Mouse (Mus musculus) heart, postnatal 0 days (tissue): ENCODE measurements around the gene Pard3. TPM values are rescaled to one million over a fixed set of nuclear protein-coding genes. Genes with fewer than 3 reads are reported as not detected.

Experiments used
- ATAC-seq: fragments of 200-750 bp; cut with Nextera tagmentation; 2 replicates; pipeline ENCODE4 v1.8.0; 2017; ENCODE audit warnings: low read depth, moderate number of reproducible peaks, moderate library complexity; ENCODE audit not compliant: insufficient read depth
- DNase-seq: peaks from one replicate; pipeline ENCODE4 v3.0.0-alpha.2; 2016; ENCODE audit warnings: low spot score
- H3K27ac ChIP-seq: fragments of 300-500 bp; sonication (generic); 2 replicates; pipeline ENCODE4 v1.5.1; 2014; ENCODE audit warnings: low read depth, mild to moderate bottlenecking
- H3K27me3 ChIP-seq: fragments of 300-500 bp; sonication (generic); 2 replicates; pipeline ENCODE4 v1.6.1; 2014; ENCODE audit warnings: low read length, mixed read lengths; ENCODE audit not compliant: control insufficient read depth, insufficient read depth
- H3K36me3 ChIP-seq: fragments of 300-500 bp; sonication (generic); replicated peaks from 2 replicates; pipeline ENCODE4 v1.6.1; 2014; ENCODE audit warnings: low read length, mixed read lengths; ENCODE audit not compliant: control insufficient read depth, insufficient read depth
- H3K4me1 ChIP-seq: fragments of 300-500 bp; sonication (generic); 2 replicates; pipeline ENCODE4 v1.6.1; 2014; ENCODE audit warnings: antibody characterized with exemption; ENCODE audit not compliant: control insufficient read depth, insufficient read depth
- H3K4me2 ChIP-seq: fragments of 300-500 bp; sonication (generic); 2 replicates; pipeline ENCODE4 v1.6.1; 2014; ENCODE audit warnings: low read depth, mild to moderate bottlenecking, low read length, moderate library complexity
- H3K4me3 ChIP-seq: fragments of 300-500 bp; sonication (generic); 2 replicates; pipeline ENCODE4 v1.5.1; 2014; ENCODE audit warnings: low read depth, low read length
- H3K9ac ChIP-seq: fragments of 300-500 bp; sonication (generic); replicated peaks from 2 replicates; pipeline ENCODE4 v1.6.1; 2014; ENCODE audit warnings: low read depth, low read length, mixed read lengths
- H3K9me3 ChIP-seq: fragments of 300-500 bp; sonication (generic); replicated peaks from 2 replicates; pipeline ENCODE4 v1.6.1; 2016; ENCODE audit warnings: low read length; ENCODE audit not compliant: control insufficient read depth
- CTCF ChIP-seq: IDR thresholded peaks from 2 replicates; pipeline ENCODE4 v1.5.1; 2016; ENCODE audit warnings: antibody characterized with exemption, control low read depth, low read depth
- EP300 ChIP-seq: IDR thresholded peaks from 2 replicates; pipeline ENCODE4 v1.6.1; 2016; ENCODE audit warnings: antibody characterized with exemption, low read depth
- WGBS: fragments of 180-500 bp; shearing (Covaris S2); extraction: QIAGEN DNeasy Blood & Tissue Kit; methylation state at CpG from one replicate; pipeline ENCODE4 v1.1.7; 2014; 5-methylcytosine and 5-hydroxymethylcytosine counted together
- polyA plus RNA-seq: library from polyadenylated mRNA; unstranded; fragments of >200 nt; fragmentation: Nextera tagmentation; extraction: Ambion mirVana; gene quantifications from 2 replicates; pipeline ENCODE4 v1.2.1, GENCODE M21; 2015
- total RNA-seq: library from RNA; depleted of rRNA; stranded (reverse); fragments of >200 nt; gene quantifications from 2 replicates; pipeline ENCODE4 v1.2.3, GENCODE M21; 2014; ENCODE audit warnings: low replicate concordance

The Pard3 gene
- total and polyA plus RNA-seq, 2 experiments from 2014 or later = 9.2 to 13.8 TPM

DNA sequence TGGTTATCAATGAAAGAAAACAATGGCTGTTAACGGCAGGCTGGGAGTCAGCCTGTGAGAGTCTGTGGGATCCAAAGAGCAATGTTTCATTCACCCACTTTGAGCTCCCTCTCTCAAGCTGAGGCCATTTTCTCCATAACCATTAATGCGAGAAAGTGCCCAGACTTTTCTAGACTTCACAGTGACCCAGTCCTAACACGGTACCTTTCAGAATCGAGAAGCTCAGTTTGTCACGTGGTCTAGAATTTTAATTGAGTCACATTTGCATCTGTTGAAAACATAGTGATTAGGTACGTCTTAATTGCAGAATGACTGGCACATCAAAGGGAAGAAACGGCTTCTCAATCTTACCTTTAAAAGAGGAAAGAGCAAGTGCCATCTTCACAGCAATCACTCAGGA is 359.3 kb downstream of the Pard3 start:
- DNase-seq (no peak), ATAC-seq (no peak)
- Histone ChIP-seq H3K9me3 (no peaks in the 10 kb centered on the region), H3K27me3 (no peaks in the 10 kb centered on the region), H3K4me1 (no peaks in the 10 kb centered on the region), H3K4me3 (no peak overlapping the region), H3K9ac (no peak overlapping the region), H3K4me2 (no peak overlapping the region), H3K36me3 (peaks cover 23% of the 10 kb centered on the region), H3K27ac (no peak overlapping the region)
- no peak for TF ChIP-seq CTCF
- TF ChIP-seq EP300 = no peak
- WGBS = 72% methylated on average over 7 of the region's 7 CpGs

- H3K27ac ChIP-seq = no peak overlapping the region
- ATAC-seq (no peak), DNase-seq (no peak)
- no peaks in the 10 kb centered on the region for H3K4me1 ChIP-seq
- TF ChIP-seq CTCF = no peak
- TF ChIP-seq EP300 = no peak
- 89% methylated on average over 13 of the region's 13 CpGs for whole genome bisulfite sequencing
- H3K9ac ChIP-seq = no peak overlapping the region
- H3K36me3 ChIP-seq = peaks cover 23% of the 10 kb centered on the region
- no peak overlapping the region for H3K4me3 ChIP-seq
- no peaks in the 10 kb centered on the region for H3K27me3 ChIP-seq
- no peak overlapping the region for H3K4me2 ChIP-seq
- H3K9me3 ChIP-seq = no peaks in the 10 kb centered on the region
Measured at GRCm38 (mm10) chr8:127424211-127424916, 360.7 kb downstream of the Pard3 start.

GRCm38 (mm10) chr8:127426857-127427256 is 363.2 kb downstream of the Pard3 start:
- no peak for TF ChIP-seq EP300
- no peak for TF ChIP-seq CTCF
- H3K36me3 ChIP-seq = peaks cover 14% of the 10 kb centered on the region
- no peaks in the 10 kb centered on the region for H3K4me1 ChIP-seq
- DNase-seq = no peak
- no peak overlapping the region for H3K27ac ChIP-seq
- no peak overlapping the region for H3K9ac ChIP-seq
- no peaks in the 10 kb centered on the region for H3K9me3 ChIP-seq
- 79% methylated on average over 5 of the region's 5 CpGs for WGBS
- H3K4me2 ChIP-seq = no peak overlapping the region
- ATAC-seq = no peak
- no peak overlapping the region for H3K4me3 ChIP-seq
- H3K27me3 ChIP-seq = no peaks in the 10 kb centered on the region

GRCm38 (mm10) chr8:127428004-127428403 is 364.3 kb downstream of the Pard3 start:
- no peak overlapping the region for H3K9ac ChIP-seq
- H3K9me3 ChIP-seq = no peaks in the 10 kb centered on the region
- H3K4me2 ChIP-seq = no peak overlapping the region
- TF ChIP-seq CTCF (no peak), EP300 (no peak)
- H3K27ac ChIP-seq = no peak overlapping the region
- WGBS = 83% methylated on average over 7 of the region's 7 CpGs
- H3K27me3 ChIP-seq = no peaks in the 10 kb centered on the region
- no peak for DNase-seq
- no peak for ATAC-seq
- H3K4me1 ChIP-seq = no peaks in the 10 kb centered on the region
- H3K36me3 ChIP-seq = peaks cover 13% of the 10 kb centered on the region; the same call in 1 of the 2 replicates
- H3K4me3 ChIP-seq = no peak overlapping the region

- no peak for DNase-seq
- Histone ChIP-seq H3K27me3 (no peaks in the 10 kb centered on the region), H3K36me3 (peaks cover 28% of the 10 kb centered on the region), H3K4me1 (no peaks in the 10 kb centered on the region), H3K4me2 (no peak overlapping the region), H3K9ac (no peak overlapping the region), H3K9me3 (no peaks in the 10 kb centered on the region), H3K4me3 (no peak overlapping the region), H3K27ac (no peak overlapping the region)
- WGBS = 65% methylated on average over 2 of the region's 2 CpGs
- no peak for ATAC-seq
- no peak for TF ChIP-seq CTCF
- TF ChIP-seq EP300 = no peak
Measured at GRCm38 (mm10) chr8:127431236-127431635, 367.5 kb downstream of the Pard3 start.

DNA sequence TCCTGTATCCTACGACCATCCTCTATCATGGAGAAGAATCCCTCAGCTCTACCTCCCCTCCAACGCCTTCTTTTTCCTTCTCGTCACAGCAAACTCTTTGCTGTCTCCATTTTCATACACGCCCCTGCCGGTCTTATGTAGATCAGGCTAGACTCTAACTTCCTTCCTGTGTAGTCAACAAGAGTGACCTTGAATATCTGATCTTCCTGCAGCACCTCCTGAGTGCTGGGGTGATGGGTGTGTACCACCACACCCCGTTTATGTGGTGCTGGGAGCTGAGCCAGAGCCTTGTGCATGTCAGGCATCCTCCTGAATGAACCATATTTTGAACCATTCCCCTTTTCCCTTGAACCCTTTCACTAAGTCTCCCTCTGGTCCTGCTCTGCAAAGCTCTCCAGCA is 372.3 kb downstream of the Pard3 start:
- ATAC-seq = no peak
- TF ChIP-seq CTCF = no peak
- TF ChIP-seq EP300 = no peak
- no peak for DNase-seq
- no peak overlapping the region for H3K4me3 ChIP-seq
- H3K9me3 ChIP-seq = no peaks in the 10 kb centered on the region
- H3K4me1 ChIP-seq = peaks cover 22% of the 10 kb centered on the region
- H3K9ac ChIP-seq = no peak overlapping the region
- H3K27me3 ChIP-seq = no peaks in the 10 kb centered on the region
- 86% methylated on average over 6 of the region's 6 CpGs for WGBS
- no peak overlapping the region for H3K4me2 ChIP-seq
- H3K36me3 ChIP-seq = peaks cover 18% of the 10 kb centered on the region
- no peak overlapping the region for H3K27ac ChIP-seq
